Mouse (Mus musculus) kidney, adult 2 months (tissue): Measurements from ENCODE around the gene Spryd3. TPM values are rescaled to one million over a fixed set of nuclear protein-coding genes. Genes with fewer than 3 reads are reported as not detected.

Experiments
- DNase-seq: peaks from one replicate; pipeline ENCODE4 v3.0.0; 2021
- H3K27ac ChIP-seq: fragments of 200-500 bp; 2 replicates; pipeline ENCODE4 v1.5.1; 2012; ENCODE audit warnings: low read depth, low read length, control low read depth, inconsistent platforms; ENCODE audit not compliant: insufficient read depth
- H3K27me3 ChIP-seq: fragments of 200-500 bp; replicated peaks from 2 replicates; pipeline ENCODE4 v1.6.1; 2012; ENCODE audit warnings: mild to moderate bottlenecking, moderate library complexity, low read length, inconsistent platforms; ENCODE audit not compliant: control insufficient read depth, insufficient read depth
- H3K36me3 ChIP-seq: fragments of 200-500 bp; 2 replicates; pipeline ENCODE4 v1.6.1; 2012; ENCODE audit warnings: mild to moderate bottlenecking, moderate library complexity, low read length, inconsistent platforms; ENCODE audit not compliant: control insufficient read depth, insufficient read depth
- H3K4me1 ChIP-seq: fragments of 200-500 bp; 2 replicates; pipeline ENCODE4 v1.6.1; 2011; ENCODE audit warnings: low read length; ENCODE audit not compliant: control insufficient read depth, insufficient read depth
- H3K4me3 ChIP-seq: fragments of 200-500 bp; 2 replicates; pipeline ENCODE4 v1.5.1; 2011; ENCODE audit warnings: mild to moderate bottlenecking, low read depth, low read length, control low read depth; ENCODE audit not compliant: insufficient read depth
- CTCF ChIP-seq: fragments of 200-500 bp; conservative IDR thresholded peaks from 2 replicates; pipeline ENCODE4 v1.5.1; 2011; ENCODE audit warnings: low read depth, mild to moderate bottlenecking, control low read depth, low read length, moderate library complexity, mixed read lengths; ENCODE audit not compliant: insufficient read depth, insufficient read length
- POLR2A ChIP-seq: fragments of 200-500 bp; IDR thresholded peaks from one replicate; pipeline ENCODE4 v1.6.1; 2011; ENCODE audit warnings: low read depth, low read length, control low read depth
- WGBS: fragments of 180-500 bp; shearing (Covaris S2); methylation state at CpG from one replicate; pipeline ENCODE4 v1.1.7; 2018; 5-methylcytosine and 5-hydroxymethylcytosine counted together
- polyA plus RNA-seq: library from polyadenylated mRNA; depleted of rRNA; stranded (reverse); fragments of >200 nt; gene quantifications from 2 replicates; pipeline ENCODE4 v1.2.3, GENCODE M21; 2012

The Spryd3 gene
- polyA plus RNA-seq, 1 experiment, result 30.1 TPM

DNA sequence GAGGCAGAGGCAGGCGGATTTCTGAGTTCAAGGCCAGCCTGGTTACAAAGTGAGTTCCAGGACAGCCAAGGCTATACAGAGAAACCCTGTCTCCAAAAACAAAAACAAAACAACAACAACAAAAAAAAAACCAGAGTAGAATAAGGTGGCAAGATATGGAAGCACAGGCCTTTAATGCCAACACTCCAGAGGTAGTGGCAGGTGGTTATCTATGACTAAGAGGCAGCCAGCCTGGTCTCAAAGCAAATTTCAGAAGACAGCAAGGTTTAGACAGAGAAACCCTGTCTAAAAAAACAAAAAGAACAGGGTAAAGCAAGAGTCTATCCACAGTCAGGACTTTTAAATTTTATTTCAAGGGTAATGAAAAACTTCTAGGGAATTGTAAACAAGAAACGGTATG is 1.3 kb downstream of the Spryd3 start:
- 82% methylated on average over 2 of the region's 2 CpGs for WGBS
- H3K36me3 ChIP-seq, result no peaks in the 10 kb centered on the region
- no peaks in the 10 kb centered on the region for H3K27me3 ChIP-seq
- TF ChIP-seq POLR2A (no peak), CTCF (no peak)
- H3K4me1 ChIP-seq, result 0 out of 2 replicates have a peak, but pooled peaks cover 3% of the 10 kb centered on the region
- no peak overlapping the region for H3K27ac ChIP-seq
- H3K4me3 ChIP-seq, result no peak overlapping the region
- no peak for DNase-seq

DNA sequence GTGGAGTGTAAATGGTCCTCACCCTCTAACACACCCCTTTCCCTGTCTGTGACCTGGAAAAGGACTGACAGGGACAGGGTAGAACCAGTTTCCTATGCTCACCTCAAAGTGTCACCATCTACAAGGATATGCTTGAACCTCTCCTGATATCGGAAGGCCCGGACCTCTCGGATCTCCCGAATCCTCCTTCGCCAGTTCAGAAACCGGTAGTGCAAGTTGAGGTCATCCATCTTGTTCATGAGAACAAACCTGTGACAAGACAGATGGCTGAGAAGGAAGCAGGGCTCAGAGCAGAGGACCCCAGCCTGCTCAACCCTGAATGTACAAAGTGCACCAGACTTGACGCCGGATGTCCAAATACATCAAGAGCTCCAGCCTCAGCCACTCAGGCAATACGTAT is 2.7 kb downstream of the Spryd3 start:
- Histone ChIP-seq H3K4me3 (no peak overlapping the region), H3K4me1 (0 out of 2 replicates have a peak, but pooled peaks cover 3% of the 10 kb centered on the region), H3K27me3 (no peaks in the 10 kb centered on the region), H3K27ac (no peak overlapping the region), H3K36me3 (no peaks in the 10 kb centered on the region)
- TF ChIP-seq CTCF (no peak), POLR2A (no peak)
- WGBS, result 72% methylated on average over 9 of the region's 9 CpGs
- DNase-seq, result peak; percentile 59

DNA sequence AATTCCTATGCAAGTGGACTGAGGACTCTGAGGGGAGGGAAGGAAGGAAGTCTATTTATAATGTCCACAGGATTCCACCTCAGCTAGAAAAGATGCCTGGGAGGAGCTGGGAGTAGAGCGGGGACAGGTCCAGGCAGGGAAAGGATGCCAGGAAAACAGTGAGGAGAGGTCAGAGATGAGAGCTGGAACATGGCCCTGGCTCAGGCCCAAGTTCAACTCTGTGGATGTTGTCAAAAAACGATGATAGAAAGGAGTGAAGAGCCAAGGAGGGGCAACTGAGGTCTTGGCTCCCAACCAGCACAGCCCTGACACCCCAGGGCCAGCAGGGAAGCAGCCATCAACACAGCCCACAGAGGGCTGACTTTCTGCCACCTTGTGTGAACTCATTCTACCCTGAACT is 9.7 kb downstream of the Spryd3 start:
- no peak for TF ChIP-seq CTCF
- TF ChIP-seq POLR2A, result no peak
- DNase-seq, result peak; percentile 89
- Histone ChIP-seq H3K4me3 (no peak overlapping the region), H3K27ac (peak overlapping the region; percentile 73), H3K4me1 (peaks cover 9% of the 10 kb centered on the region; the same call in 1 of the 2 replicates), H3K36me3 (no peaks in the 10 kb centered on the region; the same call in 1 of the 2 replicates), H3K27me3 (no peaks in the 10 kb centered on the region)
- WGBS, result 27% methylated on average over 2 of the region's 2 CpGs

DNA sequence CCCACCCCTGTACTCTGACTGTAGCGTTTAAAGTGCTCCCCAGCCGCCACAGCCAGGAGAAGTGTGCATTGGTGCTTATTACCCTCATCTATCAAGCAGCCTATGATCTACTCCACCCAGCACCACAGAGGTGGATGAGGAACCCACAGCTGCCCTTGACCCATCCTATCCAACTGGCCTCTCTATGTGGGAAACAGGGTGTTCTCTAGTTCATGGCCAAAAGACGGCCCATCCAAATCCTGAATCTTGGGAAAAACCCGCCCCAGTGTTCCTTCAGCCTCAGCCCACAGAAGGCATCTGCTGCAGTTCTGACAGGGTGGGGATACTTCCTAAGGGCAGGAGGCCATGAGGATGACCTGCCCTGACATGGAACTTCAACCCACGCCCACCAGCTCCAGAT is 15.5 kb downstream of the Spryd3 start:
- Histone ChIP-seq H3K4me3 (no peak overlapping the region), H3K36me3 (peaks cover 2% of the 10 kb centered on the region), H3K27me3 (no peaks in the 10 kb centered on the region), H3K4me1 (no peaks in the 10 kb centered on the region), H3K27ac (no peak overlapping the region)
- 72% methylated on average over 5 of the region's 5 CpGs for WGBS
- peak; percentile 59 for DNase-seq
- TF ChIP-seq POLR2A, result no peak
- no peak for TF ChIP-seq CTCF

DNA sequence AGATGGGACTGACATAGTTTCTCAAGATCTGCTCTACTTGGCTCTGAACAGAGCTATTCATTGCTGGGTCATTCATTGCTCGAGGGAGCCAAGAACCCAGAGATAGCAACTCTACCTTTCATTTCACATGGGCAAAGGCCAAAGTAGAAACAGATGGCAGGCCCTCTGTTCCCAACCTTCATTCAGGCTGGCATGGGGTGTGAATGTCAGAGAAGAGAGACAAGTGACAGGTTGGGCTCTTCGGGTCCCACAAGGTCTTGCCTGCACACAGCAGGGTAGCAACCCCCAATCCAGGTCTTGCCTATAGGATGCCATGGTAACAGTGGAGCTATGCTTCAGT is 16.2 kb downstream of the Spryd3 start:
- Histone ChIP-seq H3K4me3 (no peak overlapping the region), H3K4me1 (no peaks in the 10 kb centered on the region), H3K36me3 (peaks cover 2% of the 10 kb centered on the region), H3K27me3 (no peaks in the 10 kb centered on the region), H3K27ac (no peak overlapping the region)
- no peak for DNase-seq
- 67% methylated on average over 2 of the region's 2 CpGs for WGBS
- TF ChIP-seq POLR2A (no peak), CTCF (no peak)

DNA sequence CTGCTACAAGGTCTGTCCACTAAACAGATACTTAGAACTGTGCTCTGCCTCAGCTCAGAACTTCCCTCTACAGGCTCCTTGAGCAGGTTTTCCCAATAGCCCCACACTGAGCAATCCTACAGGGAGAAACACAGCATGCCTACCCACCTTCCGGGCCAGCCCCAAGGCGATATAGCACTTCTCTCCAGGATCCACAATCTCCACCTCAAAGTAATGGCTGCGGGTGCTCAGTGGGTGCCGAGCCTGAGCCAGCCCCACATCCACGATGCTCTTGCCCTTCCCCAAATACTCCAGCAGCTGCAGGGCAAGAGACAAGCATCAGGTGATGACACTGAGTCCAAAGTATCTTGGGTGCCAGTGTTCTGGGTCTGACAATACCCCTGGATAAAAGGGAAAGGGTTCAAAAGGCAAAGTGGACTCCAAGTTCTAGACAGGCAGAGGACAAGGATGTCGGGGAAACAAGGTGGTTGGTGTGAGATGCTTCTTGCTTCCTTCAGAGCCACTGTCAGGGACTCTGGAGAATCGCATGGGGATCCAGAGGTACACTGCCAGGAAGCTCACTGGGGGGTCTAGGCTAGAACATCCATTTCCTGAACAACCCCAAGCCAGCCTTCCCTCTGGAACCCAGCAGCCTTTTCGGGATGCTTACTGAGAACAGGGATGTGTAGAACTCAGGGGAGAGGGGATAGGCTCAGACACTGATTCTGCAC is 16.8 kb downstream of the Spryd3 start:
- no peak for DNase-seq
- no peak for TF ChIP-seq CTCF
- no peak for TF ChIP-seq POLR2A
- 71% methylated on average over 8 of the region's 8 CpGs for WGBS
- Histone ChIP-seq H3K27ac (no peak overlapping the region), H3K4me1 (no peaks in the 10 kb centered on the region), H3K27me3 (no peaks in the 10 kb centered on the region), H3K36me3 (peaks cover 4% of the 10 kb centered on the region), H3K4me3 (no peak overlapping the region)

DNA sequence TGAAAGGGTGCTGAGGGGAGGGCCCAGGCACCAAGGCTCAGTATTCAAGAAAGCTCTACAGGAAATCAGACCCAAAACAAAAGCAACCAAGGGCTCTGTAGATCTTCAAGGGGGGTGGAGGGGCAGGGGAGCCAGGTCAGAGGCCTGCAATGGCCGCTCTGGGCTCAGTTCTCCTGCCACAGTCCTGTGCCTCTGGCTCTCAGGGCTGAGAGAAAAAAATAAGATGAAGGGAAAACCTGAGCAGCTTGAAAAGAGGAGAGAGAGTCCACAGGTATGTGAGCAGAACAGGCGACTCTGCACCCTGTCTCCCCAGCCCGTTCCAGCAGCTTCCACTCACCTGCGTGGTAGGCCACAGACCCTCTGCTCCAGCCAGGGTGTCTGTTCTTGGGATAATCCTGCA is 17.4 kb downstream of the Spryd3 start:
- Histone ChIP-seq H3K27me3 (no peaks in the 10 kb centered on the region), H3K4me1 (no peaks in the 10 kb centered on the region), H3K27ac (no peak overlapping the region), H3K4me3 (no peak overlapping the region), H3K36me3 (peaks cover 4% of the 10 kb centered on the region)
- WGBS, result 93% methylated on average over 4 of the region's 4 CpGs
- TF ChIP-seq CTCF (no peak), POLR2A (no peak)
- no peak for DNase-seq
